Mouse (Mus musculus) cerebellum, adult (tissue): Measurements from ENCODE around the gene Pecam1.

Source experiments
- ATAC-seq: cut with Nextera tagmentation; 2 replicates; pipeline ENCODE4 v1.9.2; 2017; ENCODE audit warnings: mild to moderate bottlenecking, moderate library complexity, mixed read lengths; ENCODE audit not compliant: insufficient number of reproducible peaks, low FRiP score, low TSS enrichment

Gene Pecam1

DNA sequence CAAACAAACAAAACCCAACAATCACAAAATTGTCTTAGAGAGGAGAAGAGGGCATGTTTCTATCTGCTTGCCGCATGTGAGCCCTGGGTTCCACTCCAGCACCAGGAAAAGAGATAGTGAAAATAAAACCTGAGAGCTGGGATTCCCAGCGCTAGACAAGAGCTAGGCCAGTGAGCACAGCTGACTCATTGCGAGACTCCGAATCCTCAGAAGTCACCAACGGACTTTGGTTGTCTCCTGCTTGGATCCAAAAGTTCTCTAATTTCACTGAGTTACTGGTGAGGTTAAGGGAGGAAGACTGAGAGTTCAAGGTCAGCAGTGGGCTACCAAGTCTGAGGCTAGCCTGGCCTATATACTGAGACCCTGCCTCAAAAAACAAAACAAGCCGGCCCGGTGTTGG, 46.5 kb downstream of the Pecam1 start:
- ATAC-seq, result no peak

DNA sequence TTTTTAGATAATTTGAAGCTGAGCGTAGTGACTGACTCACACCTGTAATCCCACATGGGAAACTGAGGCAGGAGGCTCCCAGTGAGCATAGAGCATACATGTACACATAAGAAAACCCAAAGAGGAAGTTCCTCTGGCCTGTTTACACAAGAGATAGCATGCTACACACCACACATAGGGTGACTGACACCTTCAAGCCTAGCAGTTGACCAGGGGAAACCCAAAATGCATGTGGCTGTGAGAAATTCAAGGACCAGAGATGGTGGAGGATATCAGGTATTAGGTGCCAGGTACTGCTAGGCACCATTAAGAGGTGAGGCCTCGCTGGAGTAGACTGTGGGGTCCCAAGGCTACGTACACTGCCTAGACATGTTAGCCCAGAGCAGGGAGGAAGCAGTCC, 47.8 kb downstream of the Pecam1 start:
- ATAC-seq, result no peak

DNA sequence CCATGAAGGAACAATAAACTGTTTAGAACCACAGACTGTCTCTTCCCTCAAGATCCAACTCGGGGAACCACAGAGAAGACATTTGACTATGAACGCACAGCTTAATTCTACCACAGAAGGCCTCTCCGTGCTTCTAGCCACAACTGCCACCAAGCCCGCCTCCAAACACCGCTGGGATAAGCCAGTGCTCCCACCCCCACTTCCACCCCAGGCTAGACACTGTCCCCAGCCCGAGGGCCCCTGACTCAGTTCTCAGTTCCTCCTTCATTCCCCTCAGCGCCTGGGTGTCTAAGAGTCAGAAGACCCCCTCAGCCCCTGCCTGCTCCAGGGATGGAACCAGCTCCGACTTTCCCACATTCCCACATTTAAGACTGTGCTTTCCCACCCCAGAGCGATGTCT, 48.8 kb downstream of the Pecam1 start:
- no peak for ATAC-seq

DNA sequence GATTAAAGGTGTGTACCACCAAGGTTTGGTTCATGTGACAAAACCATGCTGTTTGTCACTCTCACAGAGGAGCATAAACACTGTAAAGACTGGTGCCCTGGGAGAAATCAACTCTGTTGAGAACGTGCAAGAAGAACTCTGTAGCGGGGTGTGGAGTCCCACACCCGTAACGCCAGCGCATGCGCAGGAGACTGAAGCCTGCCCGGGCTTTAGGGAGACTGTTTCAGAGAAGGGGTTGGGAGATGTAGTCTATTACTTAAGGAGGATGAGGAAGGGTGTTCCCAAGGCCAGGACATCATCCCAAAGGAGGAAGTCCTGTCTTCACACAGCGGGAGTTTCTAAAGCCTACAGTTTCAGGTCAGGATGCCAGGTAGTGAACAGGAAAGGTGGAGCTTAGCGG, 51.3 kb downstream of the Pecam1 start:
- ATAC-seq, result no peak

- no peak for ATAC-seq
Measured at GRCm38 (mm10) chr11:106698289-106698688, 52.1 kb downstream of the Pecam1 start.

GRCm38 (mm10) chr11:106695917-106696316, 54.5 kb downstream of the Pecam1 start:
- ATAC-seq, result no peak

- no peak for ATAC-seq
Measured at GRCm38 (mm10) chr11:106692890-106693289, 57.5 kb downstream of the Pecam1 start.

- ATAC-seq, result no peak
Measured at GRCm38 (mm10) chr11:106688375-106688774, 62.1 kb downstream of the Pecam1 start.

DNA sequence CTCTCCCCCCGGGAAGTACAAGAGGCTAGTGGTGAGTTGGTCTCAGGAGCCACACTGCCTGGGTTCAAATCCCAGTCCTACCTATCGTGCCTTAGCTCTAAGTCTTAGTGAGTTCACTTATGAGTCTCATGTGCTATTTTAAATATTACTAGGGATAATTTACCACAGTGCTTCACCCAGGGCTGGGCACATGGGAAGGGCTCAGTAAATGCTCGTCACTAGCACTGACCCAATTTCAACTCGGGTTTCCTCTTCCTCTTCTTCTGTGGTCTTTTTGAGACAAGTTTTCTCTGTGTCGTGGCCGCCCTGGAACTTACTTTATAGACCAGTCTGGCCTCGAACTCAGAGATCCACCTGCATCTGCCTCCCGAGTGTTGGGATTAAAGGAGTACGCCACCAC, 63.1 kb downstream of the Pecam1 start:
- no peak for ATAC-seq

DNA sequence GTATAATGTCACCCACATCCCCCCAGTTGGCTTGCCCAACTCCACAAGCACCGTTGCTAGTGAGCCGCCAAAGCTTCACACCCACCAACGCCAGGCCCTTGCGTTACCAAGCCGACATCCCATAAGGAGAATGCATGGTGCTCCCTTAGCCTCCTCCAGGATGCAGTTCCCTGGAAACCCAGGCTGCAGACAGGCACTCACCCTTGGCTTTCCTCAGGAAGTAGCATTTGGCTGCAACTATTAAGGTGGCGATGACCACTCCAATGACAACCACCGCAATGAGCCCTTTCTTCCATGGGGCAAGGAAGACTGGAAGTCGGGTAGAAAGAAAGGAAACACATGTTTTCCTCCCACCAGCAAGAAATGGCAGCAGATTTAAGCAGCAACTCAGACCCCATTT, 66.4 kb downstream of the Pecam1 start:
- ATAC-seq, result no peak

GRCm38 (mm10) chr11:106683345-106683744, 67.1 kb downstream of the Pecam1 start:
- ATAC-seq, result no peak

GRCm38 (mm10) chr11:106681138-106681537, 69.3 kb downstream of the Pecam1 start:
- no peak for ATAC-seq

- ATAC-seq, result no peak
Measured at GRCm38 (mm10) chr11:106679874-106680273, 70.6 kb downstream of the Pecam1 start.

GRCm38 (mm10) chr11:106677910-106678591, 72.4 kb downstream of the Pecam1 start:
- ATAC-seq, result peak; percentile 86

GRCm38 (mm10) chr11:106677331-106677730, 73.1 kb downstream of the Pecam1 start:
- ATAC-seq, result no peak

DNA sequence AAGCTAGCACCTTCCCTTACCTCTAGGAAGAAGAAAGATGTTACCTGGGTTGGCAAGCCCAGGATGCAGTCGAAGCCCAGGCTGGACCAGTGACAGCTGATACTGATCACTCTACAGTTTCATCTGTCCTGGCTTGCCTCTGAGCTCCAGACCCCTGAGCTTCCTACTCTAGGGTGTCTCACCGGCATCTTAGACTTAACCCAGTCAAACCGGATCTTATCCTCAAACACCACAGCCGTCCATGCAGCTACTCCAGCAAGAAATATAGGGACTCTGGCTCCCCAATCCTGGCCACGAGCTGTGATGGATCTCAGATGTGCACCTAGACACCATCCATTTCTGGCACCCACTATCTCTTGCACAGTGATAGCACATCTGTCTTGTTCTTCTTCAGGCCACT, 74.6 kb downstream of the Pecam1 start:
- no peak for ATAC-seq

- no peak for ATAC-seq
Measured at GRCm38 (mm10) chr11:106675201-106675726, 75.2 kb downstream of the Pecam1 start.

DNA sequence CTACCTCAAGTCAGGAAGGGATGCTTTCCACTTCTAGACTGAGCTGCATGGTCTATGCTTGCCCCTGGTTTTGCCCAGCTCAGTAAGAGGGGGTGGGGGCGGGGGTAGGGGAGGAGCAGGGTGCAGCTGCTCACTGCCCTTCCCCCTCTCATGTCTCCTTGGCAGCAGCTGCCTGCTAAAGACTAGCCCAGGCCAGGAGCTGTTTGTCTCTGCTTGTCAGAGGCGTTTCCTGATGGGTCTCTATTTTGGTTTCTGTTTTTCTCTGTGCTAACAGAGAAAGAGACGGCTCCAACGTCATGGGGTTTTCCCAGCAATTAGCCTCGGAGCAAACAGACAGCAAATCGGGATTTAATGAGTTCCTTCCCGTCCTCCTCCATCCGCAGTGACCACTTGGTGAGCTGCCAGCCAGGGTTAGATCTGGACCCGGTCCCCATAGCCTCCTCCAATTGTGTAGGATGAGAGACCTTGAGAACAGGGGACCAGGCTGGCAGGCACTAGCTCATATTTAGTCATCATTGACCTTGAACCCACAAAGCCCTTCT, 75.7 kb downstream of the Pecam1 start:
- ATAC-seq, result no peak

- no peak for ATAC-seq
Measured at GRCm38 (mm10) chr11:106673727-106674611, 76.5 kb downstream of the Pecam1 start.

- ATAC-seq, result no peak
Measured at GRCm38 (mm10) chr11:106672919-106673505, 77.4 kb downstream of the Pecam1 start.

GRCm38 (mm10) chr11:106671801-106672200, 78.6 kb downstream of the Pecam1 start:
- ATAC-seq, result no peak
